Mouse (Mus musculus): Measurements from ENCODE around the gene Tmem252.

- no peak for TF ChIP-seq CTCF (IDR thresholded peaks at IDR 0.05)
- no peak for TF ChIP-seq EP300 (IDR thresholded peaks at IDR 0.05; ENCODE audit: insufficient read depth, low read depth, low read length)
Measured at GRCm38 (mm10) chr19:24640982-24641381, 32.8 kb upstream of the Tmem252 start.

Data from heart, adult 2 months (tissue).